Mouse (Mus musculus): ENCODE measurements at regions not wholly inside any gene's neighbourhood (a gene's known extent, or its start where the extent isn't known, plus 50 kb on each side); places are given as distances from the start of the nearest gene placed in this dataset.

GRCm38 (mm10) chr13:9824904-9825303, 59.8 kb upstream of the Zmynd11 start:
- DNase-seq (ENCODE audit: low read depth, low spot score) = no peak

- DNase-seq (ENCODE audit: low read depth, low spot score) = peak; percentile 77
These were observed 52.2 kb upstream of the Zmynd11 start for GRCm38 (mm10) chr13:9817356-9817755.

Data from R1 (cell line).